Mouse (Mus musculus) CH12.LX (cell line): ENCODE results near the gene Armh1. TPM values are rescaled to one million over a fixed set of nuclear protein-coding genes. Genes with fewer than 3 reads are reported as not detected.

Experiments
- DNase-seq: peaks from one replicate; pipeline ENCODE4 v3.0.0-alpha.2; 2013; ENCODE audit errors: extremely low read depth
- H3K27ac ChIP-seq: 2 replicates; pipeline ENCODE4 v1.5.1; 2012; ENCODE audit warnings: low read depth, mild to moderate bottlenecking, control low read depth, moderate library complexity; ENCODE audit not compliant: insufficient read depth
- H3K27me3 ChIP-seq: replicated peaks from 2 replicates; pipeline ENCODE3; 2012; ENCODE audit warnings: inconsistent platforms
- H3K36me3 ChIP-seq, 2 experiments: replicated peaks in 1 of 2; 2 replicates each; pipeline versions ENCODE3 to v1.6.1; 2012; ENCODE audit warnings: inconsistent platforms in 1 of 2, low read length in 1 of 2, mild to moderate bottlenecking in 1 of 2, mixed read lengths in 1 of 2, moderate library complexity in 1 of 2; ENCODE audit not compliant: control insufficient read depth in 1 of 2, insufficient read depth in 1 of 2
- H3K4me1 ChIP-seq, 2 experiments: 2 replicates each; pipeline ENCODE4 v1.6.1; 2012; ENCODE audit warnings: inconsistent platforms in 1 of 2, moderate library complexity in 1 of 2; ENCODE audit not compliant: insufficient read depth in 2 of 2, control insufficient read depth in 1 of 2
- H3K4me2 ChIP-seq: 2 replicates; pipeline ENCODE4 v1.6.1; 2012; ENCODE audit warnings: low read depth, mild to moderate bottlenecking, control low read depth; ENCODE audit not compliant: poor library complexity, insufficient read depth, severe bottlenecking
- H3K4me3 ChIP-seq, 3 experiments: fragments of 150-350 bp in 1 of 3; sonication (generic) in 1 of 3; replicated peaks in 1 of 3; 2 replicates each; pipeline versions ENCODE3 to v1.5.1; 2011 to 2012; ENCODE audit warnings: low read depth in 2 of 3, low read length in 2 of 3, mild to moderate bottlenecking in 2 of 3, moderate library complexity in 2 of 3, control low read depth in 1 of 3, improper control_type of control experiment in 1 of 3, inconsistent platforms in 1 of 3, mixed read lengths in 1 of 3; ENCODE audit not compliant: poor library complexity in 1 of 3
- H3K79me2 ChIP-seq: replicated peaks from 2 replicates; pipeline ENCODE4 v1.6.1; 2012; ENCODE audit warnings: mild to moderate bottlenecking, moderate library complexity; ENCODE audit not compliant: control insufficient read depth, poor library complexity, insufficient read depth, severe bottlenecking; ENCODE audit errors: extremely low read depth
- H3K9ac ChIP-seq: 2 replicates; pipeline ENCODE4 v1.6.1; 2012; ENCODE audit warnings: low read depth, mild to moderate bottlenecking, control low read depth, moderate library complexity; ENCODE audit not compliant: insufficient read depth
- H3K9me3 ChIP-seq: replicated peaks from 2 replicates; pipeline ENCODE3; 2012; ENCODE audit warnings: low read length, inconsistent platforms, mixed read lengths
- BHLHE40 ChIP-seq: IDR thresholded peaks from 2 replicates; pipeline ENCODE4 v1.6.1; 2011; ENCODE audit warnings: mild to moderate bottlenecking, low read depth, low read length, improper control_type of control experiment
- CHD1 ChIP-seq: IDR thresholded peaks from 2 replicates; pipeline ENCODE4 v1.6.1; 2012; ENCODE audit warnings: low read depth, low read length, improper control_type of control experiment, inconsistent platforms
- CHD2 ChIP-seq: IDR thresholded peaks from 2 replicates; pipeline ENCODE4 v1.6.1; 2011; ENCODE audit warnings: low read length, improper control_type of control experiment
- CTCF ChIP-seq, 2 experiments: IDR thresholded peaks in 1 of 2; conservative IDR thresholded peaks in 1 of 2; 2 replicates each; pipeline ENCODE4 v1.5.1; 2011 to 2012; ENCODE audit warnings: low read depth in 2 of 2, low read length in 2 of 2, improper control_type of control experiment in 1 of 2, inconsistent platforms in 1 of 2, mild to moderate bottlenecking in 1 of 2, moderate library complexity in 1 of 2
- E2F4 ChIP-seq: IDR thresholded peaks from 2 replicates; pipeline ENCODE4 v1.6.1; 2011; ENCODE audit warnings: low read depth, low read length, improper control_type of control experiment; ENCODE audit not compliant: insufficient replicate concordance
- ELF1 ChIP-seq: IDR thresholded peaks from 2 replicates; pipeline ENCODE4 v1.6.1; 2014; ENCODE audit warnings: low read depth, mild to moderate bottlenecking, inconsistent platforms, low read length, improper control_type of control experiment
- EP300 ChIP-seq: IDR thresholded peaks from 2 replicates; pipeline ENCODE4 v1.6.1; 2011; ENCODE audit warnings: low read length, improper control_type of control experiment
- ETS1 ChIP-seq: conservative IDR thresholded peaks from 2 replicates; pipeline ENCODE4 v1.6.1; 2012; ENCODE audit warnings: low read depth, mild to moderate bottlenecking, inconsistent platforms, low read length, improper control_type of control experiment, moderate library complexity
- GABPA ChIP-seq: IDR thresholded peaks from 2 replicates; pipeline ENCODE4 v1.6.1; 2012; ENCODE audit warnings: low read depth, low read length, improper control_type of control experiment, inconsistent platforms; ENCODE audit not compliant: insufficient replicate concordance
- HCFC1 ChIP-seq: IDR thresholded peaks from 2 replicates; pipeline ENCODE4 v1.6.1; 2012; ENCODE audit warnings: low read depth, mild to moderate bottlenecking, inconsistent platforms, low read length, improper control_type of control experiment
- IRF4 ChIP-seq: IDR thresholded peaks from 2 replicates; pipeline ENCODE4 v1.6.1; 2014; ENCODE audit warnings: low read depth, mild to moderate bottlenecking, inconsistent platforms, low read length, improper control_type of control experiment
- JUN ChIP-seq: IDR thresholded peaks from 2 replicates; pipeline ENCODE4 v1.6.1; 2011; ENCODE audit warnings: low read depth, mild to moderate bottlenecking, low read length, improper control_type of control experiment, moderate library complexity; ENCODE audit not compliant: insufficient read depth
- JUND ChIP-seq: conservative IDR thresholded peaks from 2 replicates; pipeline ENCODE4 v1.6.1; 2011; ENCODE audit warnings: low read depth, low read length, improper control_type of control experiment
- KAT2A ChIP-seq: IDR thresholded peaks from 2 replicates; pipeline ENCODE4 v1.6.1; 2012; ENCODE audit warnings: low read length, improper control_type of control experiment, inconsistent platforms; ENCODE audit not compliant: insufficient replicate concordance
- MAFK ChIP-seq: IDR thresholded peaks from 2 replicates; pipeline ENCODE4 v1.6.1; 2011; ENCODE audit warnings: low read length, improper control_type of control experiment; ENCODE audit not compliant: insufficient replicate concordance
- MAX ChIP-seq: IDR thresholded peaks from 2 replicates; pipeline ENCODE4 v1.6.1; 2011; ENCODE audit warnings: low read length, improper control_type of control experiment
- MEF2A ChIP-seq: IDR thresholded peaks from 2 replicates; pipeline ENCODE4 v1.6.1; 2014; ENCODE audit warnings: low read depth, mild to moderate bottlenecking, inconsistent platforms, low read length, improper control_type of control experiment, borderline replicate concordance
- MXI1 ChIP-seq: IDR thresholded peaks from 2 replicates; pipeline ENCODE4 v1.6.1; 2011; ENCODE audit warnings: mild to moderate bottlenecking, low read depth, low read length, improper control_type of control experiment
- MYC ChIP-seq: IDR thresholded peaks from 2 replicates; pipeline ENCODE4 v1.6.1; 2011; ENCODE audit warnings: low read depth, mild to moderate bottlenecking, improper control_type of control experiment, low read length
- NELFE ChIP-seq: IDR thresholded peaks from 2 replicates; pipeline ENCODE4 v1.6.1; 2011; ENCODE audit warnings: low read depth, low read length, improper control_type of control experiment
- NRF1 ChIP-seq: IDR thresholded peaks from 2 replicates; pipeline ENCODE4 v1.6.1; 2014; ENCODE audit warnings: low read depth, mild to moderate bottlenecking, inconsistent platforms, low read length, improper control_type of control experiment, moderate library complexity
- PAX5 ChIP-seq: IDR thresholded peaks from 2 replicates; pipeline ENCODE4 v1.6.1; 2012; ENCODE audit warnings: low read length, inconsistent platforms, mixed read lengths
- POLR2A ChIP-seq: IDR thresholded peaks from 2 replicates; pipeline ENCODE4 v1.6.1; 2011; ENCODE audit warnings: low read depth, mild to moderate bottlenecking, improper control_type of control experiment, low read length
- POLR2AphosphoS2 ChIP-seq: IDR thresholded peaks from 2 replicates; pipeline ENCODE4 v1.6.1; 2011; ENCODE audit warnings: low read depth, low read length, improper control_type of control experiment
- RAD21 ChIP-seq: IDR thresholded peaks from 2 replicates; pipeline ENCODE4 v1.6.1; 2011; ENCODE audit warnings: low read depth, mild to moderate bottlenecking, low read length, improper control_type of control experiment, moderate library complexity
- RCOR1 ChIP-seq: conservative IDR thresholded peaks from 2 replicates; pipeline ENCODE4 v1.6.1; 2012; ENCODE audit warnings: low read depth, mild to moderate bottlenecking, inconsistent platforms, low read length, improper control_type of control experiment
- SIN3A ChIP-seq: IDR thresholded peaks from 2 replicates; pipeline ENCODE4 v1.6.1; 2012; ENCODE audit warnings: low read length, improper control_type of control experiment, inconsistent platforms
- SMC3 ChIP-seq: IDR thresholded peaks from 2 replicates; pipeline ENCODE4 v1.6.1; 2011; ENCODE audit warnings: low read depth, low read length, improper control_type of control experiment
- TBP ChIP-seq: conservative IDR thresholded peaks from 2 replicates; pipeline ENCODE4 v1.6.1; 2011; ENCODE audit warnings: low read depth, low read length, improper control_type of control experiment
- TCF12 ChIP-seq: IDR thresholded peaks from 2 replicates; pipeline ENCODE4 v1.6.1; 2014; ENCODE audit warnings: low read depth, mild to moderate bottlenecking, inconsistent platforms, low read length, improper control_type of control experiment
- UBTF ChIP-seq: IDR thresholded peaks from 2 replicates; pipeline ENCODE4 v1.6.1; 2012; ENCODE audit warnings: low read depth, mild to moderate bottlenecking, inconsistent platforms, low read length, improper control_type of control experiment, moderate library complexity
- USF1 ChIP-seq: IDR thresholded peaks from 2 replicates; pipeline ENCODE4 v1.6.1; 2014; ENCODE audit warnings: low read depth, mild to moderate bottlenecking, inconsistent platforms, low read length, improper control_type of control experiment
- USF2 ChIP-seq: conservative IDR thresholded peaks from 2 replicates; pipeline ENCODE4 v1.6.1; 2011; ENCODE audit warnings: low read depth, low read length, improper control_type of control experiment
- ZC3H11A ChIP-seq: IDR thresholded peaks from 2 replicates; pipeline ENCODE4 v1.6.1; 2012; ENCODE audit warnings: low read depth, mild to moderate bottlenecking, inconsistent platforms, low read length, improper control_type of control experiment
- ZKSCAN1 ChIP-seq: IDR thresholded peaks from 2 replicates; pipeline ENCODE4 v1.6.1; 2012; ENCODE audit warnings: low read depth, inconsistent platforms, low read length, improper control_type of control experiment, borderline replicate concordance
- ZMIZ1 ChIP-seq: IDR thresholded peaks from 2 replicates; pipeline ENCODE4 v1.6.1; 2012; ENCODE audit warnings: low read depth, mild to moderate bottlenecking, inconsistent platforms, low read length, improper control_type of control experiment
- ZNF384 ChIP-seq: IDR thresholded peaks from 2 replicates; pipeline ENCODE4 v1.6.1; 2012; ENCODE audit warnings: low read depth, low read length, improper control_type of control experiment, inconsistent platforms
- dilution Hi-C: fragments of 300-500 bp; cut with MboI; formaldehyde crosslinking; loops from 2 replicates; pipeline ENCODE4 v1.14.3; 2020; ENCODE audit warnings: low sequenced_read_pairs; ENCODE audit not compliant: extremely low pct_unique_long_range_greater_than_20kb, extremely low pct_ligation_motif_present
- in situ Hi-C: fragments of 300-500 bp; cut with MboI; formaldehyde crosslinking; loops from 3 replicates; pipeline ENCODE4 v1.14.3; 2019; ENCODE audit warnings: low sequenced_read_pairs, low pct_ligation_motif_present, low pct_unique_long_range_greater_than_20kb, mixed read lengths
- polyA plus RNA-seq: library from polyadenylated mRNA; unstranded; fragments of >175 nt; gene quantifications from 2 replicates; pipeline ENCODE4 v1.2.1, GENCODE M21; 2012; ENCODE audit warnings: low read depth; ENCODE audit not compliant: insufficient read length
- total RNA-seq, 2 experiments: library from RNA; depleted of rRNA; stranded (reverse); fragments of 300-350 nt in 1 of 2; fragments of >200 nt in 1 of 2; gene quantifications; 2 replicates each; pipeline ENCODE4 v1.2.3; 2012 to 2014

Gene Armh1
- total and polyA plus RNA-seq, 3 experiments, result not detected

DNA sequence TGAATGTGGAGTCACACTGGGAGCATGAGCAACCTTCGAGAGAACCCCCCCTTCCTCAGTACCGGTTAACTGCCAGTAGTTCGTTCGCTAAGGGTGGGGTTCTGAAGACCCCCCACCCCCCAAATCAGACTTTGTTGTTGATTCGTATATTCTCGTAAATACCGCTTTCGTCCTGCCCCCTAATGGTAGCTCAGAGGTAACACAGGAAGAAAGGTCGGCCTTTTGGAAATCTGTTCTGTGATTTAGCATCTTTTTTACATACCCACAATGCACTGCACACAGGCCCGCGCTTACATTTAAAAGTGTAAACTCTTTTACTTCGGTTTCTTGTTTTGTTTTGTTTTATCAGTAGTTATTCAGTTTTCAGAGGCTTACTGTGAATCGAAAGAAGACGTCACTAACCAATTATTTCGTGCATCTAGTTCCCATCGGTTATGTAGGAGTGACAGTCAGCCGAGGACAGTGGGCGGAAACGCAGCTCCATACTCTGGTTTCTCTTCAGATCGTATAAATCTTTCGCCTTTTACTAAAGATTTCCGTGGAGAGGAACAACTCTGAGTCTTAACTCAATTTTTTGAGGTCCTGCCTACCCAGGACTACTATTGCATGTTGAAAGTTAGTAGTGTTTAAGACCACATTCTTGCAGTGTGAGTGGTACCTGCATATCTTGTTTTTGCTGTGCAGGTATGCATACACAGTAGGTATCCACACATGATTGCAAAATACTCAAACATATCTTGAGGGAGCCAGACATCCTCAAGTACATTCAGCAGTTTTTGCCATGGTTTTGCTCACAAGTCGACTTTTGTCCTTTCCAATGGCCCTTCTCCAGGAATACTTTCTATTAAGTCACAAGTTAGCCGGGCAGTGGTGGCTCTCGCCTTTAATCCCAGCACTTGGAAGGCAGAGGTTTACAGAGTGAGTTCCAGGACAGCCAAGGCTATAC is 49.6 kb downstream of the Armh1 start:
- H3K4me2 ChIP-seq, result peak overlapping the region; percentile 82
- dilution Hi-C loops, result no loop called here
- peak; percentile 90 for DNase-seq
- H3K9ac ChIP-seq, result peak overlapping the region; percentile 50
- peak overlapping the region; percentile 46 to 50 (median 48) for H3K4me3 ChIP-seq
- H3K27ac ChIP-seq, result peak overlapping the region; percentile 13; the same call in 1 of the 2 replicates
- in situ Hi-C loops, result no loop called here
- H3K79me2 ChIP-seq, result 0 out of 2 replicates have a peak, but pooled peaks cover 3% of the 10 kb centered on the region
- H3K27me3 ChIP-seq, result no peaks in the 10 kb centered on the region
- H3K4me1 ChIP-seq, result peaks cover 0 to 8% of the 10 kb centered on the region in 2 experiments; a peak in 2 of 4 replicates
- peaks cover 0 to 27% of the 10 kb centered on the region in 2 experiments for H3K36me3 ChIP-seq
- no peaks in the 10 kb centered on the region for H3K9me3 ChIP-seq
- TF ChIP-seq MEF2A (peak; percentile 73; the same call in 1 of the 2 replicates), UBTF (no peak), NRF1 (peak; percentile 58), SIN3A (peak; percentile 94), GABPA (no peak), CTCF (conservative IDR thresholded peaks at IDR 0.05 in 1 of 2, IDR thresholded peaks at IDR 0.05 in 1 of 2; ENCODE audit: low read depth in 2 of 2, low read length in 2 of 2) (peak; percentile 59 to 80; a peak in 3 of 4 replicates), ZC3H11A (no peak; the same call in 1 of the 2 replicates), CHD2 (peak; percentile 79), ZNF384 (peak; percentile 33; the same call in 1 of the 2 replicates), KAT2A (no peak), JUND (peak; percentile 82), NELFE (peak; percentile 99), RCOR1 (peak; percentile 98), TCF12 (peak; percentile 51; the same call in 1 of the 2 replicates), USF1 (no peak), ZKSCAN1 (no peak), ZMIZ1 (peak; percentile 100), CHD1 (no peak), MYC (peak; percentile 43; the same call in 1 of the 2 replicates), POLR2AphosphoS2 (peak; percentile 100), PAX5 (no peak), POLR2A (peak; percentile 99), USF2 (no peak; the same call in 1 of the 2 replicates), JUN (peak; percentile 38), MAFK (peak; percentile 96), BHLHE40 (peak; percentile 67), EP300 (no peak; the same call in 1 of the 2 replicates), MXI1 (0 out of 2 replicates have a peak, but pooled peaks have one; percentile 23), TBP (peak; percentile 99), ELF1 (peak; percentile 79), ETS1 (peak; percentile 97), E2F4 (peak; percentile 80; the same call in 1 of the 2 replicates), IRF4 (peak; percentile 64; the same call in 1 of the 2 replicates), HCFC1 (peak; percentile 78), SMC3 (peak; percentile 26), RAD21 (peak; percentile 45), MAX (peak; percentile 37; the same call in 1 of the 2 replicates)
